Mouse (Mus musculus) kidney, postnatal 4 days (tissue): ENCODE results near the gene Nckipsd.
A peak's percentile ranks its signal among the peaks of the same experiment; 100 is the strongest.

Experiments used
- DNase-seq, 2 experiments: peaks; one replicate each; pipeline ENCODE4 v3.0.0; 2021; ENCODE audit warnings: mixed read lengths in 2 of 2

Gene Nckipsd

DNA sequence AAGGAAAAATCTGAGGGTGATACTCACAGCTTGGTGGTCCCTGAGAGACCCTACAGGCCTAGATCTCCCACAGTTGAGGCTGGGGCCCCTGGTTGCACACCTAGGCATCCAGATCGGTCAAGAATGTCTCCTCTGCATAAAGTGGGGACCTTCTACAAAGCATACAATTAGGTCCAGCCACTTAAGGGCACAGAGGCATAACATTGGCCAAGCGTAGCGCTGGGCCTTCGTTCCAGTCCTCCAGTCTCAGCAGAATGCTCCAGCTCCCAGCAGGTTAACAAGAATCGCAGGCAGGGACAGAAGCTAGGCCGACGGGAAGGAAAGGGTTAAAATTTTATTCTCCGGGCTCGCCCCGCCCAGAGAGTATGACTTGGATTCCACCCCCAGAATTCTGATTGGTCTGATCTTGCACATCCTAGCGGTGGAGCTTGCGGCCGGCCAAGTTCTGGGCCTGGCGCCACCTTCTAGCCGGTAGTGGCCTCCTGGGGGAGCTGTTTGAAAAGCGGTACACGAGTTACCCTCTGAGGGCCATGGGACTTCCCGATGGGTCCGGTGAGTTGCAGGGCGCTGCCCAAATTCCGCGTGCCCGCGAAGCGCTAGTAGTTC is 45.6 kb downstream of the Nckipsd start:
- peak; percentile 88 to 94 for DNase-seq

- peak; percentile 87 to 92 for DNase-seq
These were observed 46.1 kb downstream of the Nckipsd start for GRCm38 (mm10) chr9:108854241-108854696.

DNA sequence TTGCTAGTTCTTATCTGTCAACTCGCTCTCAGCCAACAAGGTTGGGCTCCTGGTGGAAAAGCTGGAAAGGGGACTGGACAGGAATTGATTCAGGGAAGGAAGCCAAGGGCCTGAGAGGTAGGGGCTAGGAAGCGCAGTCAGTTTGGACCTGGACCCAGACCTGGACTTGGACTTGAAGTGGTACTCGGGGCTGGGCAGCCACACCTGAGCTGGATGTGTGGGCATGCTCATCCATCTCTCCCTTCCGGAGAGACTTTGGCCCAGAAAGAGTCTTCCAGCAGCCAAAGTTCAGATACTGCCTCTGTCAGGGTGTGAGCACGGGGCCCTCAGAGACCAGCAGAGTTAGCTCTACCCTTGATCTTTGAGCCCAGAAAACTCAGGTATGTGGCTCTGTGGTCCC is 47.2 kb downstream of the Nckipsd start:
- DNase-seq: peak in 1 of 2 experiments; percentile 26

GRCm38 (mm10) chr9:108858792-108859527 is 50.8 kb downstream of the Nckipsd start:
- no peak for DNase-seq
